Mouse (Mus musculus): ENCODE results near the gene Prrg2.

GRCm38 (mm10) chr7:45006503-45006902 is 56.0 kb downstream of the Prrg2 start:
- TF ChIP-seq POLR2A (IDR thresholded peaks at IDR 0.05; ENCODE audit: control insufficient read depth, extremely low read depth, insufficient read depth, low read length, poor library complexity) (no peak), CTCF (IDR thresholded peaks at IDR 0.05; ENCODE audit: borderline replicate concordance, control insufficient read depth, extremely low read depth, insufficient read depth, low read length, poor library complexity) (no peak)

All from thymus, adult 2 months (tissue).